ENCODE assay signal across 11 mouse cellular contexts in the genomic region with DNA sequence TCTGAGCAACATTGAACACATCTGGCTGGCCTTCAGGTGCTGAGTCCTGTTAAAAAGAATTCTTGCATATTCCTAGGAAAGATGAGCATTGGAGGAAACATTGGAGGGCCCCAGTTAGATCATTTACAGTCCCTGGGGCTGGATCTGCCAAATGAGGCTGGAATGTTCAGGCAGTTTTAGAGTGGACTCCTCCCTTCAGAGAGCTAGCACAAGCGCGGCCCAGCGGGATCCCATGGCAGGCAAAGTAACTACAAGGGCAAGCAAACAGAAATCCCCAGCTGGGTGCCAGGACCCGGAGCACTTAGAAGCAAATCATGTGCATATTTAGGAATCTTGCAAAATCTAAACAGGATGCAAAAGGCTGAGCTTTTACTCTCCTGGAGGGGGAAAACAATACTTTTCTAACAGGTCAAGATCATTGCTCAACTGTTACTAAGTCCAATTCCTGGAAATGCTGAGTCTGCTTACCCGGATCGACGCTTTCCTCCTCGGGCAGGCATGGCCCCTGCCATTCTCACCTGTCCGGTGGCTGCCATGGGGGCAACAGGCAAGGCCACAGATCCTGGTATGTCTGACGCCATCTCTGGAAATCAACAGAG. TPM values are rescaled to one million over a fixed set of nuclear protein-coding genes. Genes with fewer than 3 reads are reported as not detected.
DNase-seq lines count a peak whose midpoint lies in the region; ATAC-seq and TF ChIP-seq lines count a peak whose summit lies in the region.
"Had no signal": no experiment of that assay in that cellular context is flagged by ENCODE, and none has a peak within 500 bp of the region (broad histone marks: within the 10 kb centered on the region; RNA-seq: fewer than 3 reads in every experiment).

No protein-coding gene starts in this region.

- H3K4me3 ChIP-seq in hindbrain, embryonic 11.5 days (ENCODE audit: low read depth, low read length), result no peak overlapping the region
- H3K4me3 ChIP-seq in hindbrain, embryonic 14.5 days (replicated peaks; ENCODE audit: low read length), result no peak overlapping the region
- H3K4me3 ChIP-seq in liver, postnatal 0 days (ENCODE audit: low read depth, low read length), result no peak overlapping the region
- H3K4me3 ChIP-seq: forebrain, embryonic 10.5 days had no signal

- H3K27me3 ChIP-seq in hindbrain, embryonic 11.5 days (ENCODE audit: control insufficient read depth, insufficient read depth, low read length), result no peaks in the 10 kb centered on the region
- H3K27me3 ChIP-seq in hindbrain, embryonic 14.5 days (ENCODE audit: control insufficient read depth, insufficient read depth, low read length), result no peaks in the 10 kb centered on the region
- no peaks in the 10 kb centered on the region for H3K27me3 ChIP-seq in liver, postnatal 0 days (ENCODE audit: insufficient read depth, low read length)

- ATAC-seq in hindbrain, embryonic 11.5 days (ENCODE audit: low FRiP score), result no peak
- ATAC-seq in hindbrain, embryonic 14.5 days (ENCODE audit: low FRiP score), result no peak
- no peak for ATAC-seq in frontal cortex, adult (ENCODE audit: low TSS enrichment)
- ATAC-seq in liver, postnatal 0 days, result no peak

- H3K4me1 ChIP-seq in hindbrain, embryonic 11.5 days (replicated peaks; ENCODE audit: control insufficient read depth, insufficient read depth, low read length), result no peaks in the 10 kb centered on the region
- 0 out of 2 replicates have a peak, but pooled peaks cover 6% of the 10 kb centered on the region for H3K4me1 ChIP-seq in hindbrain, embryonic 14.5 days (replicated peaks; ENCODE audit: control insufficient read depth, insufficient read depth, low read length)
- H3K4me1 ChIP-seq in liver, postnatal 0 days (ENCODE audit: insufficient read depth), result no peaks in the 10 kb centered on the region

- no peak for TF ChIP-seq CTCF in liver, postnatal 0 days (IDR thresholded peaks at IDR 0.05; ENCODE audit: low read depth)

- 0 out of 2 replicates have a peak, but pooled peaks cover 2% of the 10 kb centered on the region for H3K36me3 ChIP-seq in hindbrain, embryonic 11.5 days (ENCODE audit: control insufficient read depth, insufficient read depth, low read length)
- peaks cover 36% of the 10 kb centered on the region for H3K36me3 ChIP-seq in hindbrain, embryonic 14.5 days (replicated peaks; ENCODE audit: control insufficient read depth, insufficient read depth)
- no peaks in the 10 kb centered on the region for H3K36me3 ChIP-seq in liver, postnatal 0 days (replicated peaks; ENCODE audit: insufficient read depth, low read length)

- H3K9ac ChIP-seq in hindbrain, embryonic 11.5 days (ENCODE audit: low read depth, low read length), result no peak overlapping the region
- no peak overlapping the region for H3K9ac ChIP-seq in hindbrain, embryonic 14.5 days
- H3K9ac ChIP-seq in liver, postnatal 0 days (replicated peaks), result no peak overlapping the region
- H3K9ac ChIP-seq: lung, embryonic 14.5 days had no signal

- WGBS in hindbrain, embryonic 11.5 days, result 62% methylated on average over 10 of the region's 10 CpGs
- WGBS in hindbrain, embryonic 14.5 days, result 70% methylated on average over 10 of the region's 10 CpGs
- WGBS in liver, postnatal 0 days (ENCODE audit: insufficient replicate concordance), result 71% methylated on average over 10 of the region's 10 CpGs

- DNase-seq in hindbrain, embryonic 11.5 days (ENCODE audit: low spot score), result peak; percentile 6
- DNase-seq in hindbrain, embryonic 14.5 days (ENCODE audit: low spot score), result no peak
- peak; percentile 9 for DNase-seq in retina, postnatal 1 day
- no peak for DNase-seq in retina, embryonic 14.5 days (ENCODE audit: low spot score)
- peak; percentile 80 for DNase-seq in kidney, postnatal 14 days
- no peak for DNase-seq in spleen, postnatal 4 days (ENCODE audit: low spot score in 2 of 2)
- DNase-seq in liver, postnatal 0 days, result no peak
- DNase-seq: lung, embryonic 14.5 days; thymus, postnatal 4 days had no signal

- H3K4me2 ChIP-seq in hindbrain, embryonic 11.5 days (replicated peaks; ENCODE audit: low read depth, low read length), result no peak overlapping the region
- H3K4me2 ChIP-seq in hindbrain, embryonic 14.5 days (replicated peaks), result no peak overlapping the region
- H3K4me2 ChIP-seq in liver, postnatal 0 days (ENCODE audit: low read depth, low read length), result no peak overlapping the region
- H3K4me2 ChIP-seq: lung, embryonic 14.5 days had no signal

- H3K9me3 ChIP-seq in hindbrain, embryonic 11.5 days (ENCODE audit: control insufficient read depth, low read length), result no peaks in the 10 kb centered on the region
- no peaks in the 10 kb centered on the region for H3K9me3 ChIP-seq in hindbrain, embryonic 14.5 days (ENCODE audit: control insufficient read depth, low read length)
- no peaks in the 10 kb centered on the region for H3K9me3 ChIP-seq in liver, postnatal 0 days (ENCODE audit: low read length)
- H3K9me3 ChIP-seq: forebrain, embryonic 10.5 days had no signal

- no peak for TF ChIP-seq EP300 in liver, postnatal 0 days (IDR thresholded peaks at IDR 0.05; ENCODE audit: low read depth)

- H3K27ac ChIP-seq in hindbrain, embryonic 11.5 days (ENCODE audit: low read depth, low read length), result no peak overlapping the region
- H3K27ac ChIP-seq in hindbrain, embryonic 14.5 days, result no peak overlapping the region
- H3K27ac ChIP-seq in liver, postnatal 0 days (ENCODE audit: low read depth), result no peak overlapping the region
- H3K27ac ChIP-seq: forebrain, embryonic 10.5 days had no signal

RNA-seq across cellular contexts. Expression of gene Arnt2, which starts 48.8 kb away (rescaled TPM):
- polyA plus RNA-seq in hindbrain, embryonic 11.5 days (2014; fragmentation: Nextera tagmentation; extraction: Ambion mirVana), result 32.8 and 39.5 TPM in 2 replicates
- polyA plus RNA-seq in hindbrain, embryonic 14.5 days (2014; fragmentation: Nextera tagmentation; extraction: Ambion mirVana), result 67.4 and 78.3 TPM in 2 replicates
- 0.17 TPM in 1 of 2 replicates, not detected in the other for polyA plus RNA-seq in liver, postnatal 0 days (2015; fragmentation: Nextera tagmentation; extraction: Ambion mirVana)

Comparison
In these comparisons a context has a peak if more than half of its experiments do, and no peak if none do; other contexts are left out.
1. DNase-seq: peak in hindbrain, embryonic 11.5 days (single experiment), retina, postnatal 1 day (single experiment) and kidney, postnatal 14 days (single experiment); none in hindbrain, embryonic 14.5 days (single experiment), retina, embryonic 14.5 days (single experiment), spleen, postnatal 4 days (0 of 2) and liver, postnatal 0 days (single experiment).
2. RNA of gene Arnt2, which starts 48.8 kb away (polyA plus RNA-seq): 67.4 to 78.3 TPM in hindbrain, embryonic 14.5 days and 32.8 to 39.5 TPM in hindbrain, embryonic 11.5 days; 0.17 TPM in liver, postnatal 0 days; every median in the first group is over 10 times any median in the second.